In the genomic region with DNA sequence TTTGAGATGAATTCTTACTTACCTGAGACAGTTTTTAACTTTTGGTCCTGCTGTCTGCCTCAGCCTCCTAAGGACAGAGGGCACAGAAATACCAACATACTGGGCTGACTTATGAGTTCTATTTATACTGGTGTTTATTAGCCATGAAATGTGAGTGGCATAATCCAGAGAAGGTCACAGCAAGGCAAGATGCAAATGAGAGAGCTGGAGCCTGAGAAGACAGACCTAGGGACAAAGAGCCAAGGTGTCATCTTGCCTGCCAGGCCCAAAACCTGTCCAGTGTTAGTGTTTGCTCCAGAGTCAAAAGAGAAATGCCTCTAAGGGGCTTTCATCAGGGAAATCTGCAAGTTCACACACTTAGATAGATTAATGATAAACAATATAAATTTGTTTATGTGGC, we compare ENCODE assay signal across 24 mouse cellular contexts.
"Had no signal": no experiment of that assay in that cellular context is flagged by ENCODE, and none has a peak within 500 bp of the region (broad histone marks: within the 10 kb centered on the region; RNA-seq: fewer than 3 reads in every experiment).

No protein-coding gene starts in this region.

- H3K4me1 ChIP-seq: kidney, embryonic 15.5 days; limb, embryonic 12.5 days; limb, embryonic 15.5 days; megakaryocyte, embryonic 14.5 days; midbrain, embryonic 15.5 days; neural tube, embryonic 12.5 days; neural tube, embryonic 15.5 days had no signal

- H3K4me3 ChIP-seq: kidney, embryonic 15.5 days; limb, embryonic 12.5 days; limb, embryonic 15.5 days; megakaryocyte, embryonic 14.5 days; midbrain, embryonic 10.5 days; midbrain, embryonic 15.5 days; neural tube, embryonic 12.5 days; neural tube, embryonic 15.5 days had no signal

- H3K36me3 ChIP-seq: kidney, embryonic 15.5 days; limb, embryonic 12.5 days; limb, embryonic 15.5 days; midbrain, embryonic 10.5 days; midbrain, embryonic 15.5 days; neural tube, embryonic 12.5 days; neural tube, embryonic 15.5 days had no signal

- H3K27ac ChIP-seq: kidney, embryonic 15.5 days; limb, embryonic 12.5 days; limb, embryonic 15.5 days; liver, embryonic 14.5 days; midbrain, embryonic 10.5 days; midbrain, embryonic 15.5 days; neural tube, embryonic 12.5 days; neural tube, embryonic 15.5 days had no signal

- DNase-seq: kidney, adult 8-10 months; kidney, postnatal 14 days; kidney, postnatal 4 days; left cerebral cortex, postnatal 4 days; liver, postnatal 0 days; lung, embryonic 14.5 days; lung, postnatal 10 days; lung, postnatal 36 days; right cerebral cortex, adult 18-20 months; right cerebral cortex, postnatal 14 days; right cerebral cortex, postnatal 4 days; thymus, adult 18-20 months; thymus, postnatal 14 days; thymus, postnatal 4 days had no signal

- H3K9me3 ChIP-seq: kidney, embryonic 15.5 days; limb, embryonic 12.5 days; limb, embryonic 15.5 days; megakaryocyte, embryonic 14.5 days; midbrain, embryonic 10.5 days; midbrain, embryonic 15.5 days; neural tube, embryonic 12.5 days; neural tube, embryonic 15.5 days had no signal

- ATAC-seq: liver, postnatal 0 days; midbrain, embryonic 15.5 days had no signal

- H3K9ac ChIP-seq: kidney, embryonic 15.5 days; limb, embryonic 12.5 days; limb, embryonic 15.5 days; liver, embryonic 14.5 days; liver, postnatal 0 days; lung, embryonic 14.5 days; midbrain, embryonic 15.5 days; neural tube, embryonic 12.5 days; neural tube, embryonic 15.5 days had no signal

- H3K27me3 ChIP-seq: kidney, embryonic 15.5 days; limb, embryonic 12.5 days; limb, embryonic 15.5 days; megakaryocyte, embryonic 14.5 days; midbrain, embryonic 15.5 days; neural tube, embryonic 12.5 days; neural tube, embryonic 15.5 days had no signal

- H3K4me2 ChIP-seq: kidney, embryonic 15.5 days; limb, embryonic 12.5 days; limb, embryonic 15.5 days; liver, embryonic 11.5 days; lung, embryonic 14.5 days; midbrain, embryonic 15.5 days; neural tube, embryonic 12.5 days; neural tube, embryonic 15.5 days had no signal
